Mouse (Mus musculus) ovary, adult 18-20 months (tissue): ENCODE measurements around the gene Kcnk6.

ENCODE experiments used
- DNase-seq: peaks from one replicate; pipeline ENCODE4 v3.0.0; 2022; ENCODE audit warnings: low spot score, mixed read lengths

The Kcnk6 gene

DNA sequence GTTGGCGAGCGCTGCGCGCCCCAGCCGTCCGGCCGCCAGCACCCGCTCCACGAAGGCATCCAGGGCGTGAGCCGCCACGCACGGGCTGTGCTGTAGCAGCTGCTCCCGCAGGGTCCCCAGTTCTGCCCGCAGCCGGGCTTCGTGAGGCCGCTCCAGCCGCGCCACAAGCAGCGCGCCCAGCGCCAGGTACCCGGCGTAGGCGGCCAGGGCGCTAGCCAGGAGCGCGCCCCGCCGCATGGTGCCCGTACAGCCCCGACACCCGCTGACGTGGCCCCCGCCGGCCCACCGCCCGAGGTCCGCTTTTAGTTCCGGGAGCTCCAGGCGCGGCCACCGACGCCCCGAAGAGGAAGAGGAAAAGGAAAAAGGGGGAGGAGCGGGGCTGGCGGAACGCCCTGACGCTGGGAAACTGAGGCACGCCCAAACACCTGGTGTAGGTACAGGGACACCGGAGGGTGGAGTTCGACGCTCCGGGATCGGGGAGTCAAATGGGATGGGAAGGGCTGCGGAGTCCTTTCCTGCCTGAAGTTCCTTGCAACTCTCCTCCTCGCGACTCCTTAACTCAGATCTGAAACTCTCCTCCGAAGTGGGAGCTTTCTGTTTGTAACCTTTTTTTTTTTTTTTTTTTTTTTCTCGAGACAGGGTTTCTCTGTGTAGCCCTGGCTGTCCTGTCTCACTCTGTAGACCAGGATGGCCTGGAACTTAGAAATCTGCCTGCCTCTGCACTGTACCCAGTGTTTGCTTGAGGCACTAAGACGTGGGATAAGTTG, at the start of gene Kcnk6:
Gene Kcnk6, minus strand, starts transcription at position 269 of the 767 bp plus-strand sequence.
- no peak for DNase-seq

DNA sequence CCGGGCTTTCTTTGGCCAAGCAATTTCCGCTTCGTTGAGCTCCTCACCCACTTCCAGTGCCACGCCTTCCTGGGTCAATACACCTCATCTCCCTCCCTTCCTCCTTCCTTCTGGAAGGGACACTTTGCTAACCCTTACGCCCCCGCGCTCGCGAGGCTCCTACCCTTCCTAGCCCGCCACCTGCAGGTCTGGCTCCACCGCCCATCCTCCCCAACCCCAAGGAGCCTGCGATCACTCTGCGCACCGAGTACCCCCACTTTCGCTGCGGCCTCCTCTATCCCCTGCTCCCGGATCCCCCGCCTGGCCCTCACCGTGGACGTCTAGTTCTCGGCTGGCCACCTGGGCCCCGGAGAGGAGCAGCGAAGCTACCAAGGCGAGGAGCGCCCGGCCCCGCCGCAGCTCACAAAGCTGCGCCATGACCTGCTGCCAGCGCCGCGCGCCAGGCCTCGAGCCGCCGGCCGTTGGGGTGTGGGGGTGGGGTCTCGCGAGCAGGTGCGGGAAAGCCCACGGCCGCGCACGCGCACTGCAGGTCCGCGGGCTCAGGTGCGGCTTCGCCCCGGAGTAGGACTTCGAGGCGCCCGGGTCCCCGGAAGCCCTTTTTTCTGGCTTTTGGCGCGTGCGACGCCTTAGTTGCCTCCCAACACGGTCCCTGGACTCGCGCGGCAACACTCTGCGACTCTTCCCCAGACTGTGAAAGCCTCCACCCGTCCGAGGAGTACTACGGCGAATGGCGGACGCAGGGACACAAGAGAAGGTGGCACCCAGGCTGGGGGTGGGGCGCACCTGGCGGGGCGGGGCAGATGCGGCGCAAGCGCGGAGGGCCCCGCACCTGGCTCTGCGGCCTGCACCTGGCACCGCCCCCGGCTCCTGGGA, 49.1 kb upstream of the Kcnk6 start, which contains the start of gene Spint2:
Gene Spint2, minus strand, starts transcription at position 712 of the 873 bp plus-strand sequence.
- peak; percentile 67 for DNase-seq

DNA sequence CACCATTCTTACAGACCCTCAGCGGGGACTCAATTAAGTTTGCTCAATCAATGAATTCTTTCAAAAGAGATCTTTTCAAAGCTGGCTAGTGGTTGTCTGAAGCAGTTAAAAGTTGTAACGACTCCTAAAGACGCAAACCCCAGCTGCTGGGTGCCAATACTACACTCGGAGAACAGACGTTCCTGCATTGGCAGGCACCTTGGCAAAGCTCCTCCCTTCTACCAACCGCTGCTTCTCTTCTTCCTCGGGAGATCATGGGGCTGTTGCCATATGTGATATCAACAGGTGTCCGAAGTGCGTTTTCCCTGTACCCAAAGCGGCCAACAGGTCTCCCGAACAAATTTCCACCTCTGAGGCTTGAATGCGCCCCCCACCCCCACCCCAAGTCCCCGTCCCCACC, 48.5 kb upstream of the Kcnk6 start:
- DNase-seq, result no peak

DNA sequence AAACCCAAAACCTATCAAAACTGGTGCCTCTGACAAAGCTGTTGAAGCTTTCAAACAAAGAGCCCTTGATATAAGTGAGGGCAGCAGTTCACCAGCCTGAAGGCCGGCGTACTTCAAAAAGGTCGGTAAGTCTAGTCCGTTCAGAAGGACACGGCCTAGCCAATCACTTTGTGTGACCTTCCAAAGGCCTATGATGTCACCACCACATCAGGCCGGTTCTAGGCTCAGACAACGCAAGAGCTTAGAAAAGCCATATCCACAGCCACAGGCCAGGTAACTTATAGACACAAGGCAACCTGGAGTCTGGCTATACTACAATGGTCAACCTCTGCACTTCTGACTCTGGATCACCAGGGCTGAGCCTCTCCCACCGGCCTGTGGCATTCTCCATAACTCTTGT, 47.6 kb upstream of the Kcnk6 start:
- no peak for DNase-seq

DNA sequence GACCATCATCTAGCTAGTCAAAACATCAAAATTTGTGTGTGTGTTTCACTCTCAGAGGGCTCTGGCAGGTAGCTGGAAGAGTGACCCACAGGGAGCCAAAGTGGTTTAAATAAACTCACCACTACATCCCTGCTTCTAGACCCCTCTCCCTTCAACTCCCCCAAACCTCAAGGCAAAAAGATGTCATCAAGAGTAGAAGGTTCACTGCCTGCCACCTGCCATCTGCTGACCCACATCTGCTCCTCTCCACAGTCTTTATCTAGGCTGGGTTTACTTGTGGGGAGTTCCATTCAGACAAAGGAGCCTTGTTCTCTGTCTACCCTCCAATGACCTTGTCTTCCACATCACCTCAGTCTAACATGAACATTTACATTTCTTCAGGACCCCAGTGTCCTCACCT, 46.9 kb upstream of the Kcnk6 start:
- DNase-seq, result no peak

DNA sequence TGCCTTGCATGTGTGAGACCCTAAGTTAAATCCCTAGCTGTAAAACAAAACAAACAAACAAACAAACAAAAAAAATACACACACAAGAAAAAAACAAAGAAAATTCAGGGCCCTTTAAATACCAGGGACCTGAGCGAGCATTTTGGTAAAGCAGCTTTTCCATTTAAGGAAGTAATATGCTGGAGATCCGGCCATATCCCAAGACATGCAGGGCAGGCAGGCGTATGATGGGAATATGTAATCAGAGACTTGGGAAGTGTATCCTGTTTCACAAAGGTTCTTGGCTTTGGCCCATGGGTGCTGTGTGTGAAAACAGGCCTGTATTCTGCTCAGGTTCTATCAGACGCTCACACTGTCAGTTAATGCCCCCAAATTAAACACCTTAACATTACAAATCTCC, 45.2 kb upstream of the Kcnk6 start:
- no peak for DNase-seq

DNA sequence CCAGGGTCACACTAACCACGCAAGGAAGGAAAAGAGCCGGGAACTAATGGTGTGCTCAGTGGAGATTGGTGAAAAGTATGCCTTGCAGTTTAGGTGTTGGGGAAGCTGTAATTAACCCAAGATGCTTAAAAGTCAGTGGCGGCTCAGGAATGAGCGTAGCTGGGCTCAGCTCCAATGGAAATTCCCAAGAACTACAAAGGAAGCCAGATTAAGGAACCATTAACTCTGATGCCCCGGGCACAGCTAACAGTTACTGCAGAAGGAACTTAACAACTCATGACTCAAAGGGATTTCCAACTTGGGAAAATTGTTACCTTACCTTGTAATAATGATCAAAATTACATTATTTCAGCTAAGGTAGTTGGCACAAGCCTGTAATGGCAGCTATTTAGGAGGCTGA, 44.4 kb upstream of the Kcnk6 start:
- DNase-seq, result no peak

DNA sequence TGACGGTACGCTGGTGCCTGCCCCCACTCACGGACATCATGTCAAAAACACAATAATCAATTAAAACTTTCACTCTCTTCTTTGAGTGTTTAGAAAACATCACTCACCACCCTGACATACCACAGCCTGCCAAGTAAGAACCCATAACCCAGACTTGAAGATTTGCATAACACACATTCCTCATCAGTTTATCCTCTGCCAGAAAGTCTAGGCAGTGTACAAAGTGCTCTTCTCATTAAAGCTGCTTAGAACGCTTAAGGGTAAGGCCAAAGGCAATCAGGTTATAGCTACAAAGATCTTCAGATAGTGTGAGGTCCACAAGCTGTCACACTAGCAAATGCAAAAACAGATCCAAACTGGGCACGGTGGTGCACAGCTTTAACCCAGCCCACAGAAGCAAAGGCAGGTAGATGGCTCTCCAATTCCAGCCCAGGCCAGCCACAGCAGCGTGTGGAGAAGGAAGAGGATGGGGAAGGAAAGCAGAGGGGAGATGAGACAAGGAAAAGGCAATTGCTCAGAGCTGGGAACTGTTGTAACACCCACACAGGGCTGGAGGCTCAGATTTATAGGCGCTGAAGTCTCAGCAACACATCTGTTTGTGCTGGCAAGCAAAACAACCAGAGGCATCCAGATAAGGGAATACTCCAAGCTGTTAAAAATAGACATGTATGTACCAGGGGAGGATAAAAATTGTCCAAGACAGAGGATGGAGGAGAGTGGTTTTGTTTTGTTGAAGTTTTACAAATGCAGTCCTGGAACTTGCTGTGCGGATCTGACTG, 39.6 kb upstream of the Kcnk6 start:
- DNase-seq, result peak; percentile 41

DNA sequence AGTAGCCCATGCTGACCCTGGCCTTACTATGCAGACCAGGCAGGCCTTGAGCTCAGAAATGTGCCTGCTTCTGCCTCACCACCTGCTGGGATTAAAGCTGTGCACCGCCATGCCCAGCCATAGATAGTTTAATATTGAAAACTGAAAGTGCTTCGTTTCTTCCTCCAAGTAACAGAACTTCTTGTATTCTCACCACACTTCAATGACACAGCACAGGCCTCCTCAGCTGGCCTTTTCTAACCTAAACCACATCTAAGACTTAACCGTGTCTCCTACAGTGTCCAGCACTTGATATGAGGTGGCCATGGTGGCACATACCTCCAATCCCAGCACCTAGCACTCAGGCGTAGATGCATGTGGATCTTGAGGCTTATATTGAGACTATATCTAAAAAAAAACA, 38.1 kb upstream of the Kcnk6 start:
- no peak for DNase-seq

DNA sequence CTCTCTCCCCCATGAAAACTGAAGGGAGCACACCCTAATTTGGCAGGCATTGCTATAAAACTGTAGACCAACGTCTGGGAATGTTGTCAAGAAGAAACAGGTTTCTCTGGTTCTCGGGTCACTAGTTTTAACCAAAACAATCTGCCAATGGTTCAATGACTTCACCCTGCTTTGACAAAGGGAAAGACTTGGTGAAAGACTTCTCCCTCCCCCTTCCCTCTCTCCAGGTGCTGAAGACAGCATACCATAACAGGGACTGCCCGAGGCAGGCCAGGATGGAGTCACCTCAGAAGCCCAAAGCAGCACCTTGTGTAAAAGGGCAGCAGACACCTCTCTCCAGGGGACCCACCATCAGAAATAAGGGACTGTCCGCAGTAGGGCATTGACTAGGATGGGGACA, 34.6 kb upstream of the Kcnk6 start:
- DNase-seq, result no peak

DNA sequence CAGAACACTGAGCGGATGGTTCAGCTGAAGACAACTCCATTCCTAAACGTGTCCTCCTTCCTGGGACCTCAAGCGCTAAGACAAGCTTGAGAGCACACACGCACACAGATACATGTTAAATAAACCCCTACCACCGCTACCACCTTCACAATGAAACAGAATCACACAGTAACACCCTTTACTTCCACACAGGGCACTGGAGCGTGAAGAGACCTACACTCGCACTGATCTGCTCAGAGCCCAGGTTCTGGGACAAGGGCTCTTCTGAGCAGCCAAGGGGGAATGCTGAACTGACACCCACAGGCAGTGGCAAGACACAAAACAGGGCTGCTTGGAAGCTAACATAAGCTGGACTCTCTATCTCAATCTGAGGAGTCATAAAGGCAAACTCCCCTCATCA, 33.3 kb upstream of the Kcnk6 start:
- no peak for DNase-seq

DNA sequence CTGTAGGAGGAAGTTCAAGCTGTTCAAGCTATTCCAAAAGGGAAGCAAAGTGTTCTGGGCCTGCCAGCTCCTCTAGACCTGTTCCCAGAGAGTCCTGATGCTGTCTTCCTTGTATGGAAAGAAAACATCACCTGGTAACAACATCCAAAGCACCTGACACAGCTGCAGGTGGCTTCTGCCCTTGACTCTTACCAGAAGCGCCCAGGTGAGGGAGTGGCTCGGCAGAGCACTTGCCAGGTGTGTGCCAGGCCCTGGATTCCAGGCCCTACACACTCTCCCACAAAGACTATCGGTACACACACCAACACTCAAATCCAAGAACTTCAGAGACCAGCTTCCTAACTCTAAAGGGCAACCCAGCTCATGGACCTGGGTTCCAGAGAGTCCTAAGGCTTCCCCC, 31.5 kb upstream of the Kcnk6 start:
- DNase-seq, result no peak

DNA sequence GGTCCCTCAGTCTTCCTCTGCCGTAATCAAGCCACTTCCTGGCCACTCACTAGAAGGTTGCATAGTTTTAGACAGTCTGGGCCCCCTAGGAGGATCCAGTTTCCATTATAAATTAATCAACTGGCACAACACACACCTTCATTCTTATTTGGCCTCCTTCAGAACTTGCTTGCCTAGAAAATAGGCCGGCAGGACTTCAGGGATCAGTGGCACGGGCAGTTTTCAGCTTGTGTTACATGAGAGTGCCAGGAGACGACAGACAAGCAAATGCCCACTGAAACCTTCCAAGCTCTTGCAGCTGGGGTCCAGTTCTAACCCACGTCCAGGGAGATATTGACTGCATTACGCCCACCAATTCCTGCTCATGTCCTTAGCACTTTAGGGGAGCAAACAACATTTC, 29.8 kb upstream of the Kcnk6 start:
- no peak for DNase-seq

DNA sequence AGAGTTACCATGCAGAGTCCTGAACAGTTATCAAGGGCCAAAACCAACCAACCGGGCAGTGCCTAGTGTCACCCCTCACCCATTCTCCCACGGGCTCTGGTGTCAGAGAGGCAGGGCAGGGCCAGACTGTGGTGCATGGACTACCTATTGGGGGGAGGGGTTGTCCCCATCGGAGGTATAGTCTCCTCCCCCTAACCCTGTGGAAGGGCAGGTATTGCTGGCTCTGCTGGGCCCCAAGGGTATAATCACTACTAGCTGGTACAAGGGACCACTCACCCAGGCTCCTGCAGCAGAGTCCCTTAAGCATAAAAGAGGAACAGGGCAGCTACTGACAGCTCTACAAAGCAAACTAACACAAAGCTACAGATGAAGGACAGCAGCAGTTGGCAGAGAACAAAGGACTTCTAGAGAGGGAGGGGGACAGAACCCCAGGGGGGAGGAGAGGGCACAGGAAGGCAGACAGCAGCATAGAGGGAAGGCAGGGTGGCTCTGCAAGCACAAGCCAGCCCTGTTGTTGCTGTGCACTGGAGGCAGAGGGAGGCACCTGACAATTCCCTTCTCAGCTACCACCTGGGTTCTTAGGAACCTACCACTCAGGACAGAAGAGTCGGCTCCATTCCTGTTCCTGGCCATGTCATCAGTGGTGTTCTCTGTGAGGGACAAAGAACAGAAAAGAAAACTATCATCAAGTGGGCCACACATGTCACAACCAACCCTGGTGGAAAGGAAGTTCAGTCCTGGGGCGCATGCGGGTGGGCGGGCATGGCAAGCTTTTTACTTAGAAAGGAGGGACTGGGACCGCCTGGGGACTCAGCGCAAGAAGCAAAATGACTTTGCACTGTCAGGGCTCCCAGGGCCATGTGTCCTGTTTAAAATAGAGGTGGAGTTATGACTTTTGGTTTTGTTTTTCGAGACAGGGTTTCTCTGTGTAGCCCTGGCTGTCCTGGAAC, 27.7 kb upstream of the Kcnk6 start:
- no peak for DNase-seq

DNA sequence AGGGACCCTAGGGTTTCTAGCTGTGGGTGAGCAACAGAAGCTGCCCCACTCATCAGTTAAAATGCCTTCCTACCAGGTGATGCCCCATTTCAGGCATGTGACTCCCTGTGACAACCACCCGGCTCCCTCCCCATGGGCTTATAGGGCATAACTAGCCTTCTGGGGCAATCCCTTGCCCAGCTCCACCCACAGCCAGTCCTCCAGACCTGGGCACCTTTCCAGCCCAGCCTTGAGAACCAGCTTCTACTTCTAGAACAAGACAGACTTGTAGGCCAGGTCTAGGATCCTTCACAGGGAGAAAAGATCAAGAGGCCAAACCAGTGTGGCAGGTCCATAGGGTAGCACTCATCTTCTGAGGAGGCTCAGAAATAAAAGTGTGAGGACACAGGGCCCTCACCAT, 25.1 kb upstream of the Kcnk6 start:
- DNase-seq, result no peak

DNA sequence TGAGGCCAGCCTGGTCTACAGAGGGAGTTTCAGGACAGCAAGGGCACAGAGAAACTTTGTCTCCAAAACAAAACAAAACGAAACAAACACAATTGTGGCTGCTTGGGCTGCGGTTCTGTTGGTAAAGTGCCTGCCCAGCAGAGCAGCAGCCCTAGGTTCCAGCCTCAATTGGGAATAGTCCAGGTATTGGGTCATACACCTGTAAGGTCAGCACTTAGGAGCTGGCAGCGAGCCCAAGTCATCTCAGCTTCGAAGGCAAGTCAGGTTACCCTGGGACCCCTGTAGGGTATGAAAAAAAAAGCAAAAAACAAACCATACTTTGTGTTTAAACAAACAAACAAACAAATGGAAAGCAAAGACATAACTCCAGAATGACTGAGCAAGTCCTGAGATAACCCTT, 23.6 kb upstream of the Kcnk6 start:
- no peak for DNase-seq

DNA sequence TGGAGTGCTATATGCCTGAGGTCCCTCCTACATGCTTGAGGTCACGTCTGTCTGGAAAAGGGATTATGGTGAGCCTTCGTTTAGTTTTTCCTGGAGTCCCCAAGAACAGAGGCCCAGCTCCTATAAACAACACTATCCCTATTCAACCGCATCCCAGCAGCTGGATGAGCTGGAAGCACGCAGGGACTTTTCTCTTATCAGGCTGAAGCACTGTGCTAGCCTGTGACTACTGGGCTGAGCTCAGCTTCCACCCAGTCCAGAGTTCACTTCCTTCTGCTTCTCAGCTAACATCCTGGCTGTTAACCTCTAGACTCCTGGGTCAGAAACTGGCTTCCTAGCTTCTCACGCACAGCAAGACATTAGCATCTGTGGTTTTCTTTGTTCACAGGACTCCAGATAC, 21.5 kb upstream of the Kcnk6 start:
- no peak for DNase-seq

DNA sequence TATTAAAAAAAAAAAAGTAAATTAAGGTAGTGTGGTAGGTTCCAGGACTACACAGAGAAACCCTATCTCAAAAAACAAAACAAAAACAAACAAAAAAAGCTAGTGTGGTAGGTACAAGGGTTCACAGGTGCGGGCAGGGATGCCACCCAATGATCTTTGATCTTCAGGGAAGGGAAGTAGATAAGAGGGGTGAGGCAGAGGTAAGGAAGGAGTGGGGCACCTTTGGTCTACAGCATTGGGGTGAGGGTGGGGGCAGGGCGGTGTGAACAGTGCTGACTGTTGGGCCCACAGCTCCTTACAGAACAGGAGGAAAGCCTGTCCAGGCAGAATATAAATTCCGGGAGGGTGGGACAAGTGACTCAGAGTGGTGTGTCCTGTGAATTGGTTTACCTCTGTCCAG, 18.9 kb upstream of the Kcnk6 start:
- DNase-seq, result no peak

DNA sequence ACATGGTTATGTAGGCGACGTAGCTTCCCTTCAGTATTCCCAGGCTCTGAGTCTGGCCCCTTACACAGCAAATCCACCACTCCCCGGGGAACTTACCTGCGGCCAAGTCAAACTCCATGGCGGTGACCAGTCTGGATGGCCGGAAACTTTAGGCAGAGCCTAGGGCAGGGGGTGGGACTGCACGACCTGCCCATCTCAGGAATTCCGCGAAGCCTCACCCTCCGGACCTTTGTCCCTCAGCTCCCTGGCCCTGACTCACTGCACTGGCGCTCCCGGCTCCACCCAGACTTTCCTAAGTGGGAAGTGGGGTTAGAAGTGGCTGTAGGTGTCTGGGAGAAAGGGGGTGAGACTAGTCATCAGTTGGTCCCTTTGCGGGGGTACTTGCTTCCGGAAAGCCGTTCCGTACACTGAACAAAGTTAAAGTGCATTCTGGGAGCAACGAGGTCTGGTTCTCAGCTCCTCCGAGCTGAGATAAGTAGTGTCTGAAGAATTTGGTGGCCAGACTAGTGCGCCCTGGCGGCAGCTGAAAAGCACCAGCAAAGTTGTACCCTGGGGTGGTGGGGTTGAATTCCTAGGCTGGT, 16.0 kb upstream of the Kcnk6 start, which contains the start of gene 2200002D01Rik:
Gene 2200002D01Rik, minus strand, starts transcription at position 206 of the 581 bp plus-strand sequence.
- no peak for DNase-seq

DNA sequence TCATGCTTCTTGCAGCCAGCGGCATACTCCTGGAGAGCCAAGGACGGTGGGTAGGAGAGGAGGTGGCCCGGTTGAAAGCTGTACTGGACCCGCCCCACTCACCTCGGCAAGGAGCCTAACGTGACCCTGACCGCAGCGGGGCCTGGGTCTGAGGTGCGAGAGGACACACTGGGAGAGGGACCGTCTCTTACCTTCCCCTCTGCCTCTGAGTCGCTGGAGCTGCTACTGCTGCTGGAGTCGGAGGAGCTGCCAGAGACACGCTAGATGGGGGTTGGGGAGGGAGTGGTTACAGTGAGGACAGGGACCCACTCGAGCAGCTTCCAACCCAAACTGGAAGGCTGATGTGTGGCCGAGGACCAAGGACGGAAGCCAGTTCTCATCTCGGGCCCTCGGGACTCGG, 15.4 kb upstream of the Kcnk6 start:
- no peak for DNase-seq

DNA sequence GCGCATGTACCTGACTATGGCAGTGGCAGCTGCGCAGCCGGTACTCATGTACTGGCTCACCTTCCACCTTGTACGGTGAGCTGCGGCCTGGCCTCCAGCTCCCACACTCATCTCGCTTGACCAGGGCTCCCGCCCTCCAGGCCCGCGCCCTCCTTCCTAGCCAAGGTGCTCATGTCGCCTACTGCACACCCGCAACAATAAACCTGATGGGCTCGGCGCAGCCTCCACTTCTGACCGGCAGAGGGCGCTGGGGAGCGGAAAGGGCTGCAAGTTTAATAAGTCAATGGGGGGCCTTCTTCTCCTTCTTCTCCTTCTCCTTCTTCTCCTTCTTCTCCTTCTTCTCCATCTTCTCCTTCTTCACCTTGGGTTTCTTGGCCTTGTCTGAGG, 15.0 kb upstream of the Kcnk6 start:
- peak; percentile 43 for DNase-seq
